Comparison of ENCODE assay signal across 15 mouse cellular contexts in the genomic region with DNA sequence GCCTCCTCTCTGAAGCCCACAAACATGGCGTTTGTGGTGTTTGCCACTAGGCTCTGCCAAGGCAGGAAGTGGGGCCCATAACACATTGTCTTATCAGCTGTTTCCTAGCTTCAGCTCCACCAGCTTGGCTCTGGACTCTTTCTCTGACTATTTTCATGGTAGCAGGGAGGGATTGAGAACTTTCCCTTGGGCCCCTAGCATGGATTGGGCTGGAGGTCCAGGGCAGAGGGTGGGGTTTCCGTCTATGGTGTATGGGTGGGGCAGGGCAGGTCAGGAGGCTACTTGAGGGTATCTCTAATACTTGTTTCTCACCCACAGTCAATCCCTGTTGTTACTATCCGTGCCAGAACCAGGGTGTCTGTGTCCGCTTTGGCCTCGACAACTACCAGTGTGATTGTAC.
"Had no signal": no experiment of that assay in that cellular context is flagged by ENCODE, and none has a peak within 500 bp of the region (broad histone marks: within the 10 kb centered on the region; RNA-seq: fewer than 3 reads in every experiment).

No protein-coding gene starts in this region.

- ATAC-seq: intestine, postnatal 0 days; liver, embryonic 12.5 days; midbrain, embryonic 15.5 days had no signal

- H3K27me3 ChIP-seq: liver, embryonic 12.5 days; midbrain, embryonic 15.5 days had no signal

- H3K27ac ChIP-seq: left cerebral cortex, adult 2 months; limb, embryonic 10.5 days; liver, embryonic 12.5 days; macrophage; midbrain, embryonic 15.5 days; neural tube, embryonic 13.5 days had no signal

- DNase-seq: kidney, adult 8-10 months; kidney, postnatal 25 days; retina, postnatal 1 day; right cerebral cortex, postnatal 4 days; spleen, adult 18-20 months; thymus, adult 18-20 months; thymus, postnatal 14 days had no signal

- H3K4me2 ChIP-seq: liver, embryonic 12.5 days; midbrain, embryonic 11.5 days; midbrain, embryonic 15.5 days; neural tube, embryonic 13.5 days had no signal

- H3K9me3 ChIP-seq: limb, embryonic 10.5 days; liver, embryonic 12.5 days; midbrain, embryonic 15.5 days had no signal

- H3K9ac ChIP-seq: liver, embryonic 12.5 days; midbrain, embryonic 15.5 days; neural tube, embryonic 13.5 days had no signal

- H3K4me1 ChIP-seq: midbrain, embryonic 15.5 days had no signal

- H3K36me3 ChIP-seq: limb, embryonic 10.5 days; midbrain, embryonic 15.5 days; neural tube, embryonic 13.5 days had no signal

- H3K4me3 ChIP-seq: left cerebral cortex, adult 2 months; limb, embryonic 10.5 days; liver, embryonic 12.5 days; midbrain, embryonic 15.5 days; neural tube, embryonic 13.5 days had no signal
